Mouse (Mus musculus) neural tube, embryonic 10.5 days (tissue): ENCODE results near the gene Sap30l.

Experiments used
- DNase-seq: peaks from one replicate; pipeline ENCODE4 v3.0.0-alpha.2; 2017; ENCODE audit warnings: low spot score; ENCODE audit errors: extremely low spot score

Sap30l gene

DNA sequence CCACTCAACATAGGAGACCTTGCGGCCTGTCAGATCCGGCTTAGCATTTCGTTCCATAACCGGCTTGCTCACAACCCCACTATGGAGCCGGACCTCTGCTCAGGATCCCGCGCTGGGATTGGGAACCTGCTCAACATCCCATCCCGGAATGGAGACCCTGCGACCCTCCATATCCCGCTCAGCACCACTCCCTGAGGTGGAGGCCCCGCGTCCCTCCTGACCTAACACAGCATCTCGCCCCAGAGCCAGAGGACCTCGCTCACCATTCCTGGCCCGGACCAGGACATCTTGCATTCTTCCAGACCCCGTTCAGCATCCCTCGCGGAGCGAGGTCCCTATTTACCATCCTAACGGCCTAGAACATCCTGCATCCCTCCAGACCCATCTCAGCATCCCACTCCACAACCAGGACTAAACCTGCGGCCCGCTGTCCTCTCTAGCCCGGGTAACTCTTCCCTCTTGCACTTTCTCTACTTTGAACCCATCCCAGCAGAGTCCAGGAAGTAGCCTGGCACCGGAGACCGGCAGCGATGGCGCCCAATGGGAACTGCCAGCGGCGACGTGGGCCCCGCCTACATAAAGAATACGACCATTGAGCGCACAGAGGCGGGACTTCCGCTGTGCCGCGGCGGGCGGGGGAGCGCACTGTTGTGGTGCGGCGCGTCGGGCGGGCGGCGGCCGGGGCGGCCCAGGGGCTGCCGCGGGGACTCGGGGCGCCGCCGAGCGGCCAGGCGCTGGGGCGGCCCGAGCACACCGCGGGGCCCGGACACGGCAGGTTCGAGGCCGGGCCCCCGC lies at the start of gene Sap30l:
Gene Sap30l (plus strand): TSS at position 667 of the 795 bp plus-strand sequence.
- DNase-seq: peak; percentile 96

GRCm38 (mm10) chr11:57753538-57754203 lies 47.8 kb upstream of the Sap30l start:
- DNase-seq: no peak

DNA sequence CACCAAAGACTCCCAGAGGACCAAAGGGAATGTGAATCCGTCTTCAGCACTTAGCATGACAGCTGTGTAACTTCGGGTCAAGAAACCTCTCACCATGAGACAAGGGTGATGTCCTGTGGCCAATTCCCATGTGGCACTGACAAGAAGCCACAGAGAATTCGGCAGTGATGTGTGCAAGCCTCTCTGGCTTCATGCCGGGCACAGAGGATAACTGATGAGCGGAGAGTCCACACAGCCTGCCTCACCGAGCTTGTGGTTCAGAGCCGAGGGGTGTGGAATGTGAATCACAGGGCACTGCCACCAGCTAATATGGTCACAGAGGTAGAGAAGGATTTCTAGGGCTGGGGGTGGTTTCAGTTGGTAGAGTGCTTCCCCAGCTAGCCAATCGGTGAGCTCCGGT lies 42.8 kb upstream of the Sap30l start:
- DNase-seq: no peak

GRCm38 (mm10) chr11:57760509-57761058 lies 40.9 kb upstream of the Sap30l start:
- no peak for DNase-seq

- DNase-seq: no peak
These were observed 40.1 kb upstream of the Sap30l start for GRCm38 (mm10) chr11:57761347-57761746.

- DNase-seq: no peak
These were observed 37.3 kb upstream of the Sap30l start for GRCm38 (mm10) chr11:57764124-57764523.

DNA sequence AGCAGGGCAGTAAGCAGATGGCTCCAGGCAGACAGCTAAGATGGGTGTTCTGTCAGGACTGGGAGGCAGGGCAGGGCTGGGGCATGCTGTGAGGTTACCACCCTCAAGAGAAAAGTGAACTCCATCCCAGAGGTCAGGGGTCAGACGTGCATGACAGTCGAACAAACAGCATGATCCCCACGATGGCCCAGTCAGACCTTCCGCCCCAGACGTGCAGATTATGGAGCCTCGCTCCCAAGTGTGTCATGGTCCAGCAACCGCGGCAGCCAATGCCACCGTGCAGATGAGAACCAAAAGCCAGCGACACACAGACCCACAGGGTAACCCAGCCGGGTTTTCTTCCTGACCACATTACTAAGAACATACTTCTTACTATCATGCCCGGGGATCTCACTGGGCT lies 34.8 kb upstream of the Sap30l start:
- DNase-seq: no peak

- no peak for DNase-seq
These were observed 34.3 kb upstream of the Sap30l start for GRCm38 (mm10) chr11:57767171-57767570.

DNA sequence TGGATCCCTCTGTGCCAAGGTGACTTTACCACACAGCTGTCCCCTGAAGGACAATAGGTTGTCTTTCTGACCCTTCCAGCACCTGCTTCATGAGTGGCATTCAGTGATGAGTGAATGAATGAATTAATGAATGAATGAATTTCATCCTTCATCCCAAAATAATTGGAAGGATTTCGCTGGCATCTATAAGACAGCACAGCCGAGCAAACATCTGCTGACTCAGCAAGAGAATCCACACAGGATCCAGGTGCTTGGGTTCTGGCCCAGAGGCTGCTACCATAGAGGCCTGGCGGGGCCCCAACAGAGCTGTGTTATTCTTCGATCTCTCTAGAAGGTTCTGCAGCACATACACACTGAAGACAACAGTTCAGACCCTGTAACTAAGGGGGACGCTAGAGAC lies 30.7 kb upstream of the Sap30l start:
- DNase-seq: no peak

DNA sequence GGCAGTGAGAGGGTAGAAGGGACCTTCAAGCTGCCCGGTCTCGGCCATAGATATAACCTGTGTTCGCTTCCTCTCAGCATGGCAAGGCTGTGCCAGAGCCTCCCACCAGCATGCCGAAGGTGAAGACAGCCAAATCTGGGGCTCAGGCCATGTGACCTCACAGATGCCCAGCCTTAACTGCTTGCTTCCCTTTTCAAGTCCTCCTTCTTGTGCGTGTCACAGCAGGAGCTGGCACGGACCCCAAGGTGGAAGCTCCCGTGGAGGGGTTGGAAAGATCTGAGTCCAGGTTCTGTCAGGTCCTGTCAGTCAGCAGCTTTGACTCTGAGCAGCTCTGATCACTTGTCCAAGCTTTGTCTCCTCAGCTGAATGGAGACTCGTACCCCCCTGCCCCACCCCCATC lies 29.8 kb upstream of the Sap30l start:
- DNase-seq: no peak

DNA sequence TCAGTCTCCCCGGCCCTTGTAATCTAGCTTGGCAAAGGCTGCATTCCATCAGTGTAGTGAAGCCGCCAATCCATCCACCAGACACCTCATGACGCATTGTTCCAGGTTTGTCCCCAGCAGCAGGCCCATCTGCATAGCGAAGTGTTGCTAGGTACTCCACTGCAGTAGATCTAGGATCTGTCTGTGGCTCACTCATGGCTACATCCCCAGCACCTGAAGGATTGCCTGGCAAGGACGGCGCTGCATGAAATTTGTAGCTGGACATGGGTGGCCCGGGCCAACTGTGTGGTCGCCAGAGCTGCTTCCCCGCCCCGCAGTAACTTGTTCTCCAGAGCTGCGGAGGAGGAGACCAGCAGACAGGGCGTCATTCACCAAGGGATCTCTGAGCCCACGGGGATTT lies 28.0 kb upstream of the Sap30l start:
- DNase-seq: no peak

- DNase-seq: peak; percentile 39
These were observed 27.5 kb upstream of the Sap30l start for GRCm38 (mm10) chr11:57773936-57774335.

GRCm38 (mm10) chr11:57775868-57776267 lies 25.6 kb upstream of the Sap30l start:
- no peak for DNase-seq

DNA sequence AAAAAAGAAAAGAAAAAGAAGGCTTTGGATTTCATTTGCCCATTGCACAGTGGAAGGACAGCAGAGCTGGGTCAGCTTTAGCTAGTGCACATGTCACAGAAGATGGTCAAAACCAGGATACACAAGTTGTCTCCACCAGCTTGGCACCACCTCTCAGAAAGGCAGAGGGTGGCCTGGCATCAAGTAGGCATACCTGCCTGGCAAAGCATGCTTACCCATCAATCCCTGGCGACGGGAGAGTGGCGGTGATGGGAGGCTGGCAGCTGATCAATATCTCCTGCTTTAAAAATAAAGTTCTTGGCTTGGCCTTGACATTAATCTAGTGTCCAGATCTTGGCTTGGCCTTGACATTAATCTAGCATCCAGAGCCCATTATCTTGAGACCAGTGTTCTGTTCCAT lies 24.9 kb upstream of the Sap30l start:
- DNase-seq: no peak

DNA sequence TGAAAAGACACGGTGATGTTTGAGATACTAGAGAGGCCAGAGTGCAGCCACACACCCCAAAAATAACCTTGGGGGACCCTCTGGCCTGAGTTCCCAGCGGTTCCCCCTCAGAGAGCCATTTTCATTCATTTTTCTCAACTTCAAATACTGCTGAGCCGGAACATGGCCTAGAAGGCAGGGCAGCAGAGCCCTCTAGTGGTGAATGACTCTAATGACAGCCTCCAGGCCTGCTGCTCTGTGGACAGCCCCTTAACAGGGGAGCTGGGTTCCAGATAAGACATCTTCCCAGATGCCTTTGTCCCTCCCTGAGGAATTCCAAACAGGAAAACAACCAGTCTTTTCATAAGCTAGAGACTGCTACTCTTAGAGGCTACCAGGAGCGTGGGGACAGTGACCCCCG lies 23.1 kb upstream of the Sap30l start:
- DNase-seq: peak; percentile 74

- DNase-seq: no peak
These were observed 21.6 kb upstream of the Sap30l start for GRCm38 (mm10) chr11:57779824-57780223.

- DNase-seq: no peak
These were observed 14.6 kb upstream of the Sap30l start for GRCm38 (mm10) chr11:57786616-57787418.

DNA sequence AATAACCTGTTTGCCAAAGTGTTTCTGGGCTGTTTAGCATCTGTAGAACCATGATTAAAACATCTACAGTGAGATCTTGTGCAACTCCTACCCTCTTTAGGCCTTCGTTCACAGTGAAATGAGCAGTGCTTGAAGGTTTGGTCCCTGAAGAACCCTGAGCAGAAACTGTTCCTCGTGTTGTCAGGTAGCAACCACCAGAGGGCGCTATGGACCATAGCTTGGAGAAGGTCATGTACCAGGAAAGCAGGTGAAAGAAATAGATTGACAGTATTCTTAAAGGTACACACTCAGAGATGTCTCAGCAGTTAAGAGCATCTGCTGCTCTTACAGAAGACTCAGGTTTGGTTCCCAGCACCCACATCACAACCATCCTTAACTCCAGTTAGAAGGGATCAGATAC lies 13.5 kb upstream of the Sap30l start:
- DNase-seq: peak; percentile 50

- DNase-seq: no peak
These were observed 10.4 kb upstream of the Sap30l start for GRCm38 (mm10) chr11:57790866-57791535.

GRCm38 (mm10) chr11:57795086-57795485 lies 6.4 kb upstream of the Sap30l start:
- DNase-seq: no peak

DNA sequence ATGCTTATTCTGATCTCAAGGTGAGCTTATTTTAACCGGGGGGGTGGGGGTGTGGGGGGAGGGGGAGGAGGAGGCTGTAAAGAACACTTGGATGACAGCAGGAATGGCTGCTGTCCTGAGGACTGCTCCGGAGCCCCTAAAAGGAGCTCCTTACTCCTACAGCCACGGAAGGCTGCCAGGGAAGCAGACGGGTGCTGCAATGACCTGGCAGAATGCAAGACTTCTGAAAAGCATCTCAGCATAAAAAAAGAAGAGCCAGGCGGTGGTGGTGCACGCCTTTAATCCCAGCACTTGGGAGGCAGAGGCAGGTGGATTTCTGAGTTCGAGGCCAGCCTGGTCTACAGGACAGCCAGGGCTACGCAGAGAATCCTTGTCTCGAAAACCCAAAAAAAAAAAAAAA lies 3.6 kb upstream of the Sap30l start:
- no peak for DNase-seq
